Mouse (Mus musculus): Measurements from ENCODE around the gene Clmp. TPM values are rescaled to one million over a fixed set of nuclear protein-coding genes. Genes with fewer than 3 reads are reported as not detected.

Clmp gene
- polyA plus RNA-seq, 1 experiment: 3.5 TPM

- TF ChIP-seq CTCF (IDR thresholded peaks at IDR 0.05; ENCODE audit: low read depth, low read length) (no peak), EP300 (IDR thresholded peaks at IDR 0.05; ENCODE audit: insufficient read depth, low read depth, low read length) (no peak), POLR2A (IDR thresholded peaks at IDR 0.05; ENCODE audit: insufficient read depth, low read length) (no peak)
- Histone ChIP-seq H3K9me3 (replicated peaks; ENCODE audit: control insufficient read depth, insufficient read depth, low read length, poor library complexity, severe bottlenecking) (no peaks in the 10 kb centered on the region), H3K9ac (ENCODE audit: low read depth, poor library complexity, severe bottlenecking) (no peak overlapping the region), H3K4me3 (ENCODE audit: low read depth, low read length) (no peak overlapping the region), H3K27ac (ENCODE audit: insufficient read depth, low read length) (peak overlapping the region; percentile 60; the same call in 1 of the 2 replicates), H3K36me3 (ENCODE audit: control insufficient read depth, insufficient read depth, low read length, poor library complexity, severe bottlenecking) (no peaks in the 10 kb centered on the region), H3K27me3 (ENCODE audit: control insufficient read depth, insufficient read depth, low read length, poor library complexity, severe bottlenecking) (no peaks in the 10 kb centered on the region), H3K4me1 (ENCODE audit: control insufficient read depth, insufficient read depth, low read length) (peaks cover 4% of the 10 kb centered on the region)
Measured at GRCm38 (mm10) chr9:40776459-40777248, 90.9 kb downstream of the Clmp start.

GRCm38 (mm10) chr9:40780111-40780510 is 94.3 kb downstream of the Clmp start:
- no peaks in the 10 kb centered on the region for H3K27me3 ChIP-seq (ENCODE audit: control insufficient read depth, insufficient read depth, low read length, poor library complexity, severe bottlenecking)
- H3K27ac ChIP-seq (ENCODE audit: insufficient read depth, low read length): peak overlapping the region; percentile 100

GRCm38 (mm10) chr9:40780892-40781725 is 95.3 kb downstream of the Clmp start:
- no peaks in the 10 kb centered on the region for H3K36me3 ChIP-seq (ENCODE audit: control insufficient read depth, insufficient read depth, low read length, poor library complexity, severe bottlenecking)
- peak overlapping the region; percentile 100 for H3K27ac ChIP-seq (ENCODE audit: insufficient read depth, low read length)

More at GRCm38 (mm10) chr9:40780111-40780510, 94.3 kb downstream of the Clmp start:
- no peaks in the 10 kb centered on the region for H3K9me3 ChIP-seq (replicated peaks; ENCODE audit: control insufficient read depth, insufficient read depth, low read length, poor library complexity, severe bottlenecking)
- H3K4me1 ChIP-seq (ENCODE audit: control insufficient read depth, insufficient read depth, low read length): peaks cover 4% of the 10 kb centered on the region
- H3K36me3 ChIP-seq (ENCODE audit: control insufficient read depth, insufficient read depth, low read length, poor library complexity, severe bottlenecking): no peaks in the 10 kb centered on the region
- H3K4me3 ChIP-seq (ENCODE audit: low read depth, low read length): no peak overlapping the region
- H3K9ac ChIP-seq (ENCODE audit: low read depth, poor library complexity, severe bottlenecking): no peak overlapping the region
- TF ChIP-seq CTCF (IDR thresholded peaks at IDR 0.05; ENCODE audit: low read depth, low read length) (no peak), EP300 (IDR thresholded peaks at IDR 0.05; ENCODE audit: insufficient read depth, low read depth, low read length) (0 out of 2 replicates have a peak, but pooled peaks have one; percentile 30)

GRCm38 (mm10) chr9:40781726-40782581 is 96.2 kb downstream of the Clmp start:
- Histone ChIP-seq H3K27ac (ENCODE audit: insufficient read depth, low read length) (peak overlapping the region; percentile 100), H3K27me3 (ENCODE audit: control insufficient read depth, insufficient read depth, low read length, poor library complexity, severe bottlenecking) (no peaks in the 10 kb centered on the region), H3K4me1 (ENCODE audit: control insufficient read depth, insufficient read depth, low read length) (peaks cover 4% of the 10 kb centered on the region), H3K36me3 (ENCODE audit: control insufficient read depth, insufficient read depth, low read length, poor library complexity, severe bottlenecking) (no peaks in the 10 kb centered on the region), H3K9me3 (replicated peaks; ENCODE audit: control insufficient read depth, insufficient read depth, low read length, poor library complexity, severe bottlenecking) (no peaks in the 10 kb centered on the region), H3K4me3 (ENCODE audit: low read depth, low read length) (peak overlapping the region; percentile 46), H3K9ac (ENCODE audit: low read depth, poor library complexity, severe bottlenecking) (peak overlapping the region; percentile 71)
- TF ChIP-seq POLR2A (IDR thresholded peaks at IDR 0.05; ENCODE audit: insufficient read depth, low read length) (no peak), CTCF (IDR thresholded peaks at IDR 0.05; ENCODE audit: low read depth, low read length) (no peak), EP300 (IDR thresholded peaks at IDR 0.05; ENCODE audit: insufficient read depth, low read depth, low read length) (no peak)

More at GRCm38 (mm10) chr9:40780892-40781725, 95.3 kb downstream of the Clmp start:
- no peaks in the 10 kb centered on the region for H3K27me3 ChIP-seq (ENCODE audit: control insufficient read depth, insufficient read depth, low read length, poor library complexity, severe bottlenecking)
- TF ChIP-seq POLR2A (IDR thresholded peaks at IDR 0.05; ENCODE audit: insufficient read depth, low read length): no peak
- peak; percentile 76 for TF ChIP-seq EP300 (IDR thresholded peaks at IDR 0.05; ENCODE audit: insufficient read depth, low read depth, low read length)
- H3K4me3 ChIP-seq (ENCODE audit: low read depth, low read length): peak overlapping the region; percentile 4; the same call in 1 of the 2 replicates
- H3K9ac ChIP-seq (ENCODE audit: low read depth, poor library complexity, severe bottlenecking): peak overlapping the region; percentile 71
- H3K4me1 ChIP-seq (ENCODE audit: control insufficient read depth, insufficient read depth, low read length): peaks cover 4% of the 10 kb centered on the region
- no peaks in the 10 kb centered on the region for H3K9me3 ChIP-seq (replicated peaks; ENCODE audit: control insufficient read depth, insufficient read depth, low read length, poor library complexity, severe bottlenecking)

GRCm38 (mm10) chr9:40783641-40784373 is 98.0 kb downstream of the Clmp start:
- H3K9me3 ChIP-seq (replicated peaks; ENCODE audit: control insufficient read depth, insufficient read depth, low read length, poor library complexity, severe bottlenecking): no peaks in the 10 kb centered on the region
- H3K4me1 ChIP-seq (ENCODE audit: control insufficient read depth, insufficient read depth, low read length): peaks cover 4% of the 10 kb centered on the region
- H3K4me3 ChIP-seq (ENCODE audit: low read depth, low read length): peak overlapping the region; percentile 62
- H3K27ac ChIP-seq (ENCODE audit: insufficient read depth, low read length): peak overlapping the region; percentile 100
- TF ChIP-seq EP300 (IDR thresholded peaks at IDR 0.05; ENCODE audit: insufficient read depth, low read depth, low read length) (peak; percentile 94), CTCF (IDR thresholded peaks at IDR 0.05; ENCODE audit: low read depth, low read length) (no peak), POLR2A (IDR thresholded peaks at IDR 0.05; ENCODE audit: insufficient read depth, low read length) (peak; percentile 71)
- peak overlapping the region; percentile 74 for H3K9ac ChIP-seq (ENCODE audit: low read depth, poor library complexity, severe bottlenecking)
- H3K36me3 ChIP-seq (ENCODE audit: control insufficient read depth, insufficient read depth, low read length, poor library complexity, severe bottlenecking): no peaks in the 10 kb centered on the region
- H3K27me3 ChIP-seq (ENCODE audit: control insufficient read depth, insufficient read depth, low read length, poor library complexity, severe bottlenecking): no peaks in the 10 kb centered on the region

All from ES-Bruce4 (cell line).